Mouse (Mus musculus) spleen, adult 2 months (tissue): ENCODE measurements at regions not wholly inside any gene's neighbourhood (a gene's known extent, or its start where the extent isn't known, plus 50 kb on each side); places are given as distances from the start of the nearest gene placed in this dataset.

Source experiments
- CTCF ChIP-seq: fragments of 200-500 bp; IDR thresholded peaks from 2 replicates; pipeline ENCODE4 v1.5.1; 2011; ENCODE audit warnings: mild to moderate bottlenecking, inconsistent platforms; ENCODE audit not compliant: insufficient read depth, insufficient read length, insufficient replicate concordance; ENCODE audit errors: extremely low read depth
- POLR2A ChIP-seq: fragments of 200-500 bp; IDR thresholded peaks from 2 replicates; pipeline ENCODE4 v1.6.1; 2011; ENCODE audit warnings: low read depth, low read length, inconsistent platforms

DNA sequence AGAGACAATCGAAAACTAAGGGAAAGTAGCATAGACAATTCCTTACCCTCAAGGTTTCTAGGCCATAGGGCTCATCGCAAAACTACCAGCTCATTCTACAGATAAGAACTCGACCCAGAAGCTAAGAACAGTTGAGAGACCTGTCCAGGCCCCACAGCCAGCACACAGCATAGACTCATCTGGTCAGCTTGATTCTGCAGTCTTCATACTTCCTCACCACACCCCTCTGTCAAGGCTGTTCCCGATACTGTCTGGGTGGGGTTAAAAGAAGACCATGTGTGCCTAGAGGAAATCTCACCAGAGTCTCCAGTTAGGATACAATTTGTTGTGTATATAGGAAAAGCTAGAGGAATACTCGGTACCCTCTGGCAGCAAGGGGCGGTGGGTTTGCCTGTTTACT, 91.0 kb upstream of the Cpeb4 start:
- TF ChIP-seq CTCF, result no peak
- no peak for TF ChIP-seq POLR2A
